Mouse (Mus musculus): Measurements from ENCODE around the gene Nrde2. TPM values are rescaled to one million over a fixed set of nuclear protein-coding genes. Genes with fewer than 3 reads are reported as not detected.
"Not testable (repeated sequence)": the region's sequence is repeated elsewhere in the genome, so short reads cannot be mapped to it uniquely, and the experiment has no call there.

Nrde2 gene
- polyA plus RNA-seq, 1 experiment from 2014 or later = 15.5 TPM

- Histone ChIP-seq H3K4me1 (peaks cover 30% of the 10 kb centered on the region), H3K27ac (no peak overlapping the region), H3K4me3 (no peak overlapping the region), H3K27me3 (ENCODE audit: poor library complexity, severe bottlenecking) (no peaks in the 10 kb centered on the region), H3K9me3 (no peaks in the 10 kb centered on the region), H3K36me3 (replicated peaks) (no peaks in the 10 kb centered on the region)
- 92% methylated on average over 6 of the region's 6 CpGs for WGBS
- DNase-seq (ENCODE audit: extremely low spot score, low spot score) = no peak
Measured at GRCm38 (mm10) chr12:100190802-100191201, 31.3 kb upstream of the Nrde2 start.

- no peaks in the 10 kb centered on the region for H3K36me3 ChIP-seq (replicated peaks)
- 1% methylated on average over 29 of the region's 29 CpGs for WGBS
- no peaks in the 10 kb centered on the region for H3K27me3 ChIP-seq (ENCODE audit: poor library complexity, severe bottlenecking)
- H3K4me3 ChIP-seq = peak overlapping the region; percentile 66
- no peak for DNase-seq (ENCODE audit: extremely low spot score, low spot score)
- peaks cover 3% of the 10 kb centered on the region for H3K9me3 ChIP-seq
- peaks cover 34% of the 10 kb centered on the region for H3K4me1 ChIP-seq
- H3K27ac ChIP-seq = peak overlapping the region; percentile 97
Measured at GRCm38 (mm10) chr12:100187756-100188430, 28.4 kb upstream of the Nrde2 start.

- H3K4me1 ChIP-seq = peaks cover 28% of the 10 kb centered on the region
- peak overlapping the region; percentile 66 for H3K4me3 ChIP-seq
- no peaks in the 10 kb centered on the region for H3K36me3 ChIP-seq (replicated peaks)
- peaks cover 4% of the 10 kb centered on the region for H3K9me3 ChIP-seq
- no peaks in the 10 kb centered on the region for H3K27me3 ChIP-seq (ENCODE audit: poor library complexity, severe bottlenecking)
- DNase-seq (ENCODE audit: extremely low spot score, low spot score) = peak; percentile 99
- H3K27ac ChIP-seq = peak overlapping the region; percentile 97
- WGBS = under 1% methylated on average over 52 of the region's 52 CpGs
Measured at GRCm38 (mm10) chr12:100187013-100187755, 27.7 kb upstream of the Nrde2 start.

- peaks cover 4% of the 10 kb centered on the region for H3K9me3 ChIP-seq
- 12% methylated on average over 6 of the region's 6 CpGs for WGBS
- H3K27ac ChIP-seq = peak overlapping the region; percentile 97
- no peaks in the 10 kb centered on the region for H3K36me3 ChIP-seq (replicated peaks)
- H3K27me3 ChIP-seq (ENCODE audit: poor library complexity, severe bottlenecking) = no peaks in the 10 kb centered on the region
- H3K4me1 ChIP-seq = peaks cover 24% of the 10 kb centered on the region
- peak overlapping the region; percentile 66 for H3K4me3 ChIP-seq
- DNase-seq (ENCODE audit: extremely low spot score, low spot score) = peak; percentile 46
Measured at GRCm38 (mm10) chr12:100186376-100186775, 26.9 kb upstream of the Nrde2 start.

GRCm38 (mm10) chr12:100185897-100186296 is 26.4 kb upstream of the Nrde2 start:
- H3K9me3 ChIP-seq = peaks cover 4% of the 10 kb centered on the region
- peaks cover 24% of the 10 kb centered on the region for H3K4me1 ChIP-seq
- H3K36me3 ChIP-seq (replicated peaks) = no peaks in the 10 kb centered on the region
- DNase-seq (ENCODE audit: extremely low spot score, low spot score) = no peak
- H3K27ac ChIP-seq = peak overlapping the region; percentile 97
- peak overlapping the region; percentile 66; the same call in 1 of the 2 replicates for H3K4me3 ChIP-seq
- WGBS = 84% methylated on average over 7 of the region's 7 CpGs
- H3K27me3 ChIP-seq (ENCODE audit: poor library complexity, severe bottlenecking) = no peaks in the 10 kb centered on the region

- peaks cover 24% of the 10 kb centered on the region for H3K4me1 ChIP-seq
- not testable (repeated sequence) for DNase-seq (ENCODE audit: extremely low spot score, low spot score); H3K9me3 ChIP-seq; H3K36me3 ChIP-seq (replicated peaks); H3K27me3 ChIP-seq (ENCODE audit: poor library complexity, severe bottlenecking); H3K27ac ChIP-seq; H3K4me3 ChIP-seq
- 89% methylated on average over 2 of the region's 2 CpGs for WGBS
Measured at GRCm38 (mm10) chr12:100184976-100185375, 25.5 kb upstream of the Nrde2 start.

GRCm38 (mm10) chr12:100183970-100184369 is 24.5 kb upstream of the Nrde2 start:
- Histone ChIP-seq H3K4me3 (no peak overlapping the region), H3K36me3 (replicated peaks) (no peaks in the 10 kb centered on the region), H3K27ac (no peak overlapping the region), H3K4me1 (peaks cover 32% of the 10 kb centered on the region), H3K9me3 (peaks cover 4% of the 10 kb centered on the region), H3K27me3 (ENCODE audit: poor library complexity, severe bottlenecking) (no peaks in the 10 kb centered on the region)
- DNase-seq (ENCODE audit: extremely low spot score, low spot score) = no peak
- 80% methylated on average over 5 of the region's 5 CpGs for WGBS

GRCm38 (mm10) chr12:100182676-100183075 is 23.2 kb upstream of the Nrde2 start:
- H3K4me3 ChIP-seq = no peak overlapping the region
- no peaks in the 10 kb centered on the region for H3K36me3 ChIP-seq (replicated peaks)
- no peak for DNase-seq (ENCODE audit: extremely low spot score, low spot score)
- no peak overlapping the region for H3K27ac ChIP-seq
- no peaks in the 10 kb centered on the region for H3K27me3 ChIP-seq (ENCODE audit: poor library complexity, severe bottlenecking)
- H3K9me3 ChIP-seq = peaks cover 4% of the 10 kb centered on the region
- H3K4me1 ChIP-seq = peaks cover 35% of the 10 kb centered on the region
- WGBS = 86% methylated on average over 2 of the region's 2 CpGs

- 89% methylated on average over 13 of the region's 13 CpGs for WGBS
Measured at GRCm38 (mm10) chr12:100180802-100181201, 21.3 kb upstream of the Nrde2 start.

GRCm38 (mm10) chr12:100178898-100179440 is 19.5 kb upstream of the Nrde2 start:
- no peaks in the 10 kb centered on the region for H3K36me3 ChIP-seq (replicated peaks)
- H3K9me3 ChIP-seq = peaks cover 4% of the 10 kb centered on the region
- H3K4me3 ChIP-seq = no peak overlapping the region
- no peaks in the 10 kb centered on the region for H3K27me3 ChIP-seq (ENCODE audit: poor library complexity, severe bottlenecking)
- 46% methylated on average over 6 of the region's 6 CpGs for WGBS
- DNase-seq (ENCODE audit: extremely low spot score, low spot score) = no peak
- no peak overlapping the region for H3K27ac ChIP-seq
- H3K4me1 ChIP-seq = peaks cover 43% of the 10 kb centered on the region

More at GRCm38 (mm10) chr12:100180802-100181201, 21.3 kb upstream of the Nrde2 start:
- Histone ChIP-seq H3K4me1 (peaks cover 40% of the 10 kb centered on the region), H3K27me3 (ENCODE audit: poor library complexity, severe bottlenecking) (no peaks in the 10 kb centered on the region), H3K36me3 (replicated peaks) (no peaks in the 10 kb centered on the region), H3K9me3 (peaks cover 4% of the 10 kb centered on the region), H3K4me3 (no peak overlapping the region), H3K27ac (no peak overlapping the region)
- no peak for DNase-seq (ENCODE audit: extremely low spot score, low spot score)

- peak; percentile 55 for DNase-seq (ENCODE audit: extremely low spot score, low spot score)
- no peaks in the 10 kb centered on the region for H3K27me3 ChIP-seq (ENCODE audit: poor library complexity, severe bottlenecking)
- 0 out of 2 replicates have a peak overlapping the region, but pooled peaks have one; percentile 20 for H3K27ac ChIP-seq
- WGBS = 45% methylated on average over 11 of the region's 11 CpGs
- H3K4me3 ChIP-seq = no peak overlapping the region
- H3K36me3 ChIP-seq (replicated peaks) = no peaks in the 10 kb centered on the region
- no peaks in the 10 kb centered on the region for H3K9me3 ChIP-seq
- peaks cover 43% of the 10 kb centered on the region for H3K4me1 ChIP-seq
Measured at GRCm38 (mm10) chr12:100176469-100177056, 17.1 kb upstream of the Nrde2 start.

GRCm38 (mm10) chr12:100172481-100172880 is 13.0 kb upstream of the Nrde2 start:
- 84% methylated on average over 7 of the region's 7 CpGs for WGBS
- Histone ChIP-seq H3K27ac (no peak overlapping the region), H3K36me3 (replicated peaks) (no peaks in the 10 kb centered on the region), H3K4me1 (peaks cover 37% of the 10 kb centered on the region), H3K27me3 (ENCODE audit: poor library complexity, severe bottlenecking) (no peaks in the 10 kb centered on the region), H3K4me3 (no peak overlapping the region), H3K9me3 (no peaks in the 10 kb centered on the region)
- no peak for DNase-seq (ENCODE audit: extremely low spot score, low spot score)
